Mouse (Mus musculus): ENCODE measurements around the gene Izumo3.
"Not testable (repeated sequence)": the region's sequence is repeated elsewhere in the genome, so short reads cannot be mapped to it uniquely, and the experiment has no call there.

The Izumo3 gene

DNA sequence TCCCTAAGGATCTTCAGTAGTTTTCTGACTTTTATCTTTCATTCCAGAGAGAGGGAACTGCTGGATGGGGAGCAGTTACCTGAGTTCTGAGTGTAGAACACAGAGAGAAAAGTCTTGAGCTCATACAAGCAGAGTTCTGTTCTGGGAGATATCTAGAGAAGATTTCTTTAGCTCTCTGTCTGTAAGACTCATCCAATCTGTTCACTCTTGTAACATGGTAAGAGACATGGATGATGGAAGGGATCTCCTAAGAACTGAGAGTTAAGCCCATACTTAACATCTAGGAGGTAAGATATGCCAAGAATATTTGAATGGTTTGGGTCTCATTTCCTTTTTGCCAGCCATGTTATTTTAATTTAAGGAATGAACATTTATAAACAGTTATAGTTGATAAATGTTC lies at the start of gene Izumo3:
Izumo3 (minus strand) TSS at position 101 of the 400 bp plus-strand sequence.
- no peak for DNase-seq (ENCODE audit: low spot score)

DNA sequence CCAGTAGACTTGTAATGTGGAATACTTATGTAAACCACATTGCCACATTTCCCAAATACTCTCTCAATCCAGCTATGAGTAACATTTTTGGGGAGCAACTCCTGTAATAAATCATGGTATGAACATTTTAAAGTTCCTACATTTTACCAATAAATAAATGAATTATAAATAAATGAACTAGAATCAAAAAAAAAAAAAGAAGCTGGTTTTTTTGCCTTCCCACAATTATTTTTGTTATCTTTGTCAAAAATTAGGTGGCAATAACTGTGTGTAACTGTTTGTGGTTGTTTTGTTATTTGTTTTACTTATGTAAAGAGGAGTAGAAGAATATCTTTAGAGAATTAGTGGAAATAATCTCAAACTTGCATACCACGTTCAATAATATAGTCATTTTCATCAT lies 44.6 kb upstream of the Izumo3 start, which contains the start of gene Gm12666:
Gm12666 (minus strand) TSS at position 101 of the 400 bp plus-strand sequence.
- not testable (repeated sequence) for DNase-seq (ENCODE audit: low spot score)

DNA sequence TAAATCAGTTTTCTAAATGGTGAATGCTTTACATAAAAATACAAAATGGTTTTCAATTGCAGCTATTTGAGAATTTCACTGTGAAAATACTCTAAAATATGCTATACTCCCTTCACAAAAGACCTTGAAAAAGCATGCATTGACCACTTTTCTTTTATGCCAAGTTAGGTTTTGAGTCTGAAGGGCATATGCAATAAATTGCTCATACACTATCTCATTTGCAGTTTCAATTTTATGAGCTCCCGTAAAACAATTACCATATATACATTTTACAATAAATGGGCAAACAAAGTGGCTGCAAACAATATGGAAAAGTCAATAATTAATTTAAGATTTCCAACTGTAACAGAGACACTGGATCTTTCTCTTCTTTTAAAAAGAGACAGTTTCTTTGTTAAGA lies 5.6 kb upstream of the Izumo3 start:
- no peak for DNase-seq (ENCODE audit: low spot score)

DNA sequence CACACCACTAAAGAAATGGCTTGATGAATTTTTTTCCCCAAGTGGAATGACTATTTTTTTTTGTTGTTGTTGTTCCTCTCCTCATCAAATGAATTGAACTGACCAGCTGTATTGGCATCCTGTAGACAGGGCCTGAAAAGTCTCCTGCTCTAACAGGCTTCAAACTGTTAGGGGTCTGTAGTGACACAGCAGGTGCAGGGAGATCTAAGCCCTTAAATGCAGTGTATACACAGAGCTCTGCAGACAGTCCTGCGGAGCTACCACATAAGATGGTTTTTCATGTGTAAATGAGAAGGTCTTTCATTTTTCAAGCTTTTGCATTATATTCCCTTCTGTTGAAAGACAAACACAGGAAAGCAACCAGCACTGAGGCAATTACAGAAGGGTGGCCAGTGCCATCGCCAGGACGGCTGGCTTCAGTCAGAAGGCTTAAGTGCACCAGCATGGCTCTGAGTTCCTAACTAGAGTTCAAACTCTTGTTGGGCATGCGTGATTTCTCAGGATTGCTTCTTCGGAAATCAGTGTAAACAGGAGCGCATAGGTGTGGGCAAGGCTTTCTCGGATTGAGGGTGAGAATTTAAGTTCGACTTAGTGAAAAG lies 35.5 kb downstream of the Izumo3 start:
- no peak for DNase-seq (ENCODE audit: low spot score)

DNA sequence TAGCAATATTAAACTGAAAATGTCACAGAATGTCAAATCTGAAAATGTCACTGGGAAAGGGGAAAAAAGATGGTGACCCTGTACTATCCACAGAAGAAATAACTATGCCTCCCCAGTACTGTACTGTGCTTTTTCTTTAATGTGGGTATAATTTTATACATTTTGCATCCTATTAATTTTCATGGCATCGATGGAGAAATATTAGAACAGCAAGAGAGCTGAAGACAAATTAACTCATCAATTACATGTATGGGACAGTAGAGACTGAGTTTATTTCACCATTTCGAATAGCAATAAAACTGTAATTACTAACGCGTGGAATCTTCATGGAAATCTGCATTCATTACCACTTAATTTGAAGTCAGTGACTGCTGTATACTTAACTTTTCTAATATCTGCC lies 49.6 kb downstream of the Izumo3 start:
- DNase-seq (ENCODE audit: low spot score): no peak

DNA sequence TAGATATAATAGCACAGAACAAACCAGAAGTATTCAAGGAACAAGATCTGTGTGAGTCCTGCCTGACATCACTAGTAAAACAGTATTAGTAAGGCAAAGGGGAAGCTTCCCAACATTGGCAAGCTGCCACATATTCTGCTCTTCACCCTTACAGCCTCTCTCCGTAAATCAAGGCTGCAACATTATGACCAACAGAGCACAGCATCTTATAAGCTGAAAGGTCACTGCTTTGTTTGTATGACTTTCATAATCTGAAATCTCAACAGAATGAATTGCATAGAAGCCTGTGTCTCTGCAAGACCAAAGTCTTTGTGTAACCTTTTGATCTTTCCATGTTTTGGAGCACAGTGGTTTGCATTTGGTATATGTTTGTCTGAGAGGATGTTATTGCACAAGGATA lies 51.1 kb downstream of the Izumo3 start:
- no peak for DNase-seq (ENCODE audit: low spot score)

Measured in urinary bladder, postnatal 25 days (tissue).